Mouse (Mus musculus) liver, embryonic 13.5 days (tissue): ENCODE measurements around the gene Srl. TPM values are rescaled to one million over a fixed set of nuclear protein-coding genes. Genes with fewer than 3 reads are reported as not detected.

Source experiments
- ATAC-seq: fragments of 200-750 bp; cut with Nextera tagmentation; 2 replicates; pipeline ENCODE4 v1.8.0; 2017; ENCODE audit warnings: low read depth, mild to moderate bottlenecking, moderate number of reproducible peaks, moderate library complexity
- DNase-seq: peaks from one replicate; pipeline ENCODE4 v3.0.0; 2022
- H3K27ac ChIP-seq: fragments of 300-500 bp; sonication (generic); 2 replicates; pipeline ENCODE4 v1.5.1; 2015; ENCODE audit warnings: moderate library complexity, mild to moderate bottlenecking, inconsistent platforms
- H3K27me3 ChIP-seq: fragments of 300-500 bp; sonication (generic); 2 replicates; pipeline ENCODE4 v1.6.1; 2015; ENCODE audit warnings: mild to moderate bottlenecking, inconsistent platforms
- H3K36me3 ChIP-seq: fragments of 300-500 bp; sonication (generic); 2 replicates; pipeline ENCODE4 v1.6.1; 2015; ENCODE audit warnings: mild to moderate bottlenecking, inconsistent platforms
- H3K4me1 ChIP-seq: fragments of 300-500 bp; sonication (generic); replicated peaks from 2 replicates; pipeline ENCODE4 v1.6.1; 2015; ENCODE audit warnings: inconsistent platforms
- H3K4me2 ChIP-seq: fragments of 300-500 bp; sonication (generic); 2 replicates; pipeline ENCODE4 v1.6.1; 2015; ENCODE audit warnings: inconsistent platforms, mild to moderate bottlenecking, moderate library complexity
- H3K4me3 ChIP-seq: fragments of 300-500 bp; sonication (generic); replicated peaks from 2 replicates; pipeline ENCODE4 v1.5.1; 2015; ENCODE audit warnings: mild to moderate bottlenecking, inconsistent platforms
- H3K9ac ChIP-seq: fragments of 300-500 bp; sonication (generic); 2 replicates; pipeline ENCODE4 v1.6.1; 2015; ENCODE audit warnings: mild to moderate bottlenecking, inconsistent platforms
- H3K9me3 ChIP-seq: fragments of 300-500 bp; sonication (generic); replicated peaks from 2 replicates; pipeline ENCODE4 v1.6.1; 2016; ENCODE audit warnings: inconsistent platforms
- WGBS: fragments of 180-500 bp; shearing (Covaris S2); methylation state at CpG from one replicate; pipeline ENCODE4 v1.1.7; 2015; ENCODE audit not compliant: insufficient replicate concordance; 5-methylcytosine and 5-hydroxymethylcytosine counted together
- polyA plus RNA-seq: library from polyadenylated mRNA; unstranded; fragments of >200 nt; fragmentation: Nextera tagmentation; extraction: Ambion mirVana; gene quantifications from 2 replicates; pipeline ENCODE4 v1.2.1, GENCODE M21; 2015

Gene Srl
- polyA plus RNA-seq, 1 experiment from 2014 or later: 3.2 TPM

DNA sequence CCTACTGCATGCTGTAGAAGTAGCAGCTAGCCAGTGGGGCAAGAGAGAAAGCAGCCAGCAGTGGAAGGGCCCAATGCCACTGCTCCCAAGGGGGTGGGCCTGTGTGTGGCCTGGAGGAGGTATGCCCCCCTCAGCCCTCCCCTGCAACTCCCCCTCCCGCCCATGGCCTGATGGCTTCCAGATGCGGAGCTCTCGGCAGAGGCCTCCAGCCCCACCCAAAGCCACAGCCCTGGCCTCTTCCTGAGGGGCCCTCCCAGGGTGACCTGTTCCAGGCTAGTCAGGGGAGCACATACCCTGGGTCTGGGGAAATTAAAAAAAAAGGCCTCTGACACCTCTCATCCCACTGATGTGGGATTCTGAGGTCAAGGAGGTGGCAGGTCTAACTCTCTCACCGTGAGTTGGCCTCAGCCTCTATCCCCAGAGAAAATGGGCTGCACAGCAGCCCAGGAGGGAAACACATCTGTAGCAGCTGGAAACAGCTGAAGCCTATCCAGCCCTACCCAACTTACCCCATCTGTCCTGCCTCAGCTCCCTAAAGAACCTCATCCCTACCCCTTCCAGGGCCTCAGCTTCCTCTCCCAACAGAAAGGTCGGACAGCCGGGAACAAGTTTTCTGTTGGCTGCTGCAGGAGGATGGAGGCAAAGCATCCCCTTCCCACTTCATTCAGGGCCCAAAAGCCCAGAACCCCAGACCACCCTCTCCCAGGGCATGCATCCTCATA lies 11.4 kb upstream of the Srl start:
- peak overlapping the region; percentile 45 for H3K4me3 ChIP-seq

DNA sequence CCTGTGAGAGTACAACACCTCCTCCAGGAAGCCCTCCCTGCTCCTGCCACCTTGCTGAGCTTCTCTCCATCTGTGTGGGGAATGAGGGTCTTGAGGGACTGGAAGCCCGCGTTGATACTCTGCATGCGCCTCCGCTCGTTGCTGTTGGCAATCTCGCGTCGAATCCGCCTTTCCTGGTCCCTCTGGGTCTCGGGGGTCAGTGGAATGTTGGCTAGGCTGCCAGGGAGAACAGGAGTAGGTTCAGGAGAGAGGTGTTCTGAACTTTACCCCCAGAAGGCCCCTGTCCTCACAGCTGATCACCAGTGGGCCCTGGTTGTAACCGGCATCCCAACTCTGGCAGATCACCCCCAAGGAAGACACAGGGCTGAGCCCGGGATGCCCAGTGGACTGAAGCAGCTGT lies 10.3 kb upstream of the Srl start:
- 89% methylated on average over 12 of the region's 12 CpGs for WGBS
- Histone ChIP-seq H3K4me2 (peak overlapping the region; percentile 79), H3K9me3 (no peaks in the 10 kb centered on the region), H3K4me3 (peak overlapping the region; percentile 45; the same call in 1 of the 2 replicates), H3K27ac (peak overlapping the region; percentile 92), H3K36me3 (peaks cover 51% of the 10 kb centered on the region), H3K27me3 (no peaks in the 10 kb centered on the region), H3K9ac (peak overlapping the region; percentile 73), H3K4me1 (peaks cover 64% of the 10 kb centered on the region)
- ATAC-seq (no peak), DNase-seq (no peak)

More for the DNA sequence above, 11.4 kb upstream of the Srl start:
- Histone ChIP-seq H3K9me3 (no peaks in the 10 kb centered on the region), H3K9ac (peak overlapping the region; percentile 73), H3K27me3 (no peaks in the 10 kb centered on the region), H3K36me3 (peaks cover 40% of the 10 kb centered on the region), H3K27ac (peak overlapping the region; percentile 92), H3K4me2 (peak overlapping the region; percentile 79), H3K4me1 (peaks cover 76% of the 10 kb centered on the region)
- 14% methylated on average over 6 of the region's 6 CpGs for WGBS
- peak; percentile 90 for ATAC-seq
- peak; percentile 73 for DNase-seq

DNA sequence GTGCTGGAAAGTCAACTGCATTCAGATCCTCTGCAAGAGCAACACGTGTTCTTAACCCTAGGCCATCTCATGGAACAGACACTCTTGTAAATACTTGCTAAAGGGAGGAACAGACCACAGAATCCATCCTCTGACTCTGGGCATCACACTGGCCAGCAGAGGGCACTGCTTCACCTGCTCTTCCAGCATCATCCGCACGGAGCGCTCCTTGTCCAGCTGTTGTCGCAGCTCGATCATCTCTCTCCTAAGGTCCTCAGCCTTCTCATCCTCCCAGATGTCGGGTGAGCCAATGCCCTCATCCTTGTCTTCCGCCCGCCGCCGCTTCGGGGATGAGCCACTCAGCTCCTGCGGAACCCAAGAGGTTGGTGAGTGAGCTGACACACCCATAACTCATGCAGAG lies 9.4 kb upstream of the Srl start:
- no peaks in the 10 kb centered on the region for H3K27me3 ChIP-seq
- no peak overlapping the region for H3K4me3 ChIP-seq
- peaks cover 56% of the 10 kb centered on the region for H3K4me1 ChIP-seq
- no peaks in the 10 kb centered on the region for H3K9me3 ChIP-seq
- no peak overlapping the region for H3K9ac ChIP-seq
- H3K27ac ChIP-seq: peak overlapping the region; percentile 92
- ATAC-seq (no peak), DNase-seq (peak; percentile 51)
- peak overlapping the region; percentile 3; the same call in 1 of the 2 replicates for H3K4me2 ChIP-seq
- WGBS: 50% methylated on average over 13 of the region's 13 CpGs
- H3K36me3 ChIP-seq: peaks cover 57% of the 10 kb centered on the region

DNA sequence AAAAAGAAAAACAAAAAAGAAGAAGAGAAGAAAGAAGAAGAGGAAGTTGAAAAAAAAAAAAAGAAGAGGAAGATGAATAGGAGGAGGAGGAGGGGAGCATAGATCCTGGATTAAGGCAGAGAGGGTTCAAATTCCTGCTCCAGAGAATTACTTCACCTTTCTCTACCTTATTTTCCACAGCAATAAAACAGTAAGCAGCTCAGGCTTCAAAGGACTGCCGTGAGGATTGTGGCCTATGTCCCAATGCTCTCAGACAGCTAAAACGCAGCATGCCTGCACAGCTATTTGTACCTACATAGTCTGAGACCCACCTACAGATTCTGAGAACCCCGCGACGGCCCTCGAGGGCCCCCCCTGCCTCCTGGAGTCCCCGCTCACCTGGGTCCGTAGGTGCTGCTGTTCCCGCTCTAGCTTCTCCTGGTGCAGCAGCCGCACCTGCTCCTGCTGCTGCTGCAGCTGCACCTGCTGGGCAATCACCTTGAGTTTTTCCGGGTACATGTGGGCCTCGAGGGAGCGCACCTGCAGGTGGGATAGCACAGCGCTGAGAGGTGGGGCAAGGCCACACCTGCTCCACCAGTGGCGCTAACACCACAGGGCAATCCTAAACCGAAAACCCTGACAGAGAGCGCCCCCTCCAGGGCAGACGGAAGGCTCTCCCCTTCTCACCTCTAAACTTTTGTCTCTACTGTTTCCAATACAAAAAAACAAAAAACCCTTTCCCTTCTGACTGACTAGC lies 7.5 kb upstream of the Srl start:
- Histone ChIP-seq H3K4me3 (no peak overlapping the region), H3K27ac (no peak overlapping the region), H3K9me3 (no peaks in the 10 kb centered on the region), H3K27me3 (no peaks in the 10 kb centered on the region), H3K9ac (no peak overlapping the region), H3K4me1 (peaks cover 50% of the 10 kb centered on the region), H3K4me2 (no peak overlapping the region), H3K36me3 (peaks cover 72% of the 10 kb centered on the region)
- DNase-seq (no peak), ATAC-seq (no peak)
- WGBS: 86% methylated on average over 18 of the region's 18 CpGs

DNA sequence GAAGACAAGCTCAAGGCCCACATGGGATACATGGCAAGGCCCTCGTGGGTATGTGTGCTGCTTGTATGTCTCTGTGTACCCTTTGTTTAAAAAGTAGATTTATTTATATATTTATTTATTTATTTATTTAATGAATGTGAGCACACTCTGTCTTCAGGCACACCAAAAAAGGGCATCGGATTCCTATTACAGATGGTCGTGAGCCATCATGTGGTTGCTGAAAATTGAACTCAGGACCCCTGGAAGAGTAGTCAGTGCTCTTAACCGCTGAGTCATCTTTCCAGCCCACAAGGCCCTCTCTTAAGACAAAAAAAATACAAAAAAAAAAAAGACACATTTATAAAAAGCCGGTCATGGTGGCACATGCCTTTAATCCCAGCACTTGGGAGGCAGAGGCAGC lies 6.0 kb upstream of the Srl start:
- peaks cover 72% of the 10 kb centered on the region for H3K36me3 ChIP-seq
- no peak overlapping the region for H3K4me3 ChIP-seq
- H3K27ac ChIP-seq: no peak overlapping the region
- WGBS: 77% methylated on average over 5 of the region's 5 CpGs
- H3K4me2 ChIP-seq: no peak overlapping the region
- no peaks in the 10 kb centered on the region for H3K9me3 ChIP-seq
- peaks cover 44% of the 10 kb centered on the region for H3K4me1 ChIP-seq
- H3K27me3 ChIP-seq: no peaks in the 10 kb centered on the region
- ATAC-seq: no peak
- H3K9ac ChIP-seq: no peak overlapping the region
- DNase-seq: no peak

DNA sequence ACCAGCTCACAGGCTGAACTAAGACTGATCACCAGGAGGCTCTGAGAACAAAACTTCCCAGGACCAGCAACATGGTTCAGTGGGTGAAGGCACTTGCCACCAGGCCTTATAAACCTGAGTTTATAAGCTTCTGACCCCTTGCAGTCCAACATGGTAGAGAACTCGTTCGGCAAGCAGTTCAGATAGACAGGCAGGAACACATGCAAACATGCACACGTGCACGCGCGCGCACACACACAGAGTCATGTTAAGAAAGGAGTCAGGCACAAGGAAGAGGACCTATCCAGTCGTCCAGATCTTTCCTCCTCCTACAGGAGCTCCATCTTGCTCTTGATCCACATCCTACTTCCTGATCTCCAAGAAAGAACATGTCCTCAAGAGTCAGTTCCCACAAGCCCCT lies 5.2 kb upstream of the Srl start:
- DNase-seq: no peak
- Histone ChIP-seq H3K36me3 (peaks cover 70% of the 10 kb centered on the region), H3K4me1 (peaks cover 42% of the 10 kb centered on the region), H3K4me2 (no peak overlapping the region), H3K27me3 (no peaks in the 10 kb centered on the region), H3K9ac (no peak overlapping the region), H3K9me3 (no peaks in the 10 kb centered on the region), H3K27ac (no peak overlapping the region), H3K4me3 (no peak overlapping the region)
- WGBS: 87% methylated on average over 8 of the region's 8 CpGs
- ATAC-seq: no peak

DNA sequence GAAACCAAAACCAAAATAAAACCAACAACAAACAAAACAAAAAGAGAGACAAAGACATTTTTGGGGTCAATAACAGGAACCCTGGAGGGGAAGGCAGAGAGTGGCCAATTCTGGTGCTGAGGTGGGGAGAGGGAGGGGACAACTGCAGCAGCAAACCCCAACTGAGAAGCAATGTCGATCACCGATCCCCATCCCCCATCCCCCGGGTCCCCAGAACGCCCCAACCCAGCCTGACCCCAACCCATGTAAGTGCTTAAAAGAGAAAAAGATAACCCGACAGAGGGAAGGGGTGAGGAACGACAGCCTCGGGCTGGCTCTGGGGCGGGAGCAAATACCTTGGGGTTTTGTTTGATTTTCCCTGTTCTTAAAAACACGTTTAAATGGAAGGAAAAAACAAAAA lies 3.2 kb upstream of the Srl start:
- H3K9me3 ChIP-seq: no peaks in the 10 kb centered on the region
- H3K36me3 ChIP-seq: peaks cover 56% of the 10 kb centered on the region
- H3K4me2 ChIP-seq: no peak overlapping the region
- no peak overlapping the region for H3K4me3 ChIP-seq
- peaks cover 40% of the 10 kb centered on the region for H3K4me1 ChIP-seq
- 72% methylated on average over 9 of the region's 9 CpGs for WGBS
- no peaks in the 10 kb centered on the region for H3K27me3 ChIP-seq
- H3K9ac ChIP-seq: no peak overlapping the region
- H3K27ac ChIP-seq: no peak overlapping the region
- no peak for DNase-seq
- ATAC-seq: no peak

DNA sequence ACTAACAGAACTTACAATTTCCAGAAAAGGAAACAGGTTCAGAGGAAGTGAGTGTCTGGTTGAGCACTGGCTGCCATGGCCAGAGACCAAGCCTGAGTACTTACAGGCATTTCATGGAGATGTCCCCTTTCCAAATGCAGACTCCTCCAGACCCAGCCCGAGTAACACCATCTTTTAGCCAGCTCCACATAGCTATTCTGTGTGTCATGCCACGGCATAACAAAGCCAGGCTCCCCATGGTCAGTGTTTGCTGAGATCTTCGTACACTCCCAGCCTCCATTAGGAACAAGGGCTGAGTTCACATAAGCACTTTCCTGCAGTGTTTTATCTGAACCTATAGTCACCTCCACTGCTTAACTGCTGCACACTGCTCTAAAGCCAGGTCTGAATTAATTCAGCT lies 1.6 kb upstream of the Srl start:
- Histone ChIP-seq H3K27me3 (no peaks in the 10 kb centered on the region), H3K27ac (peak overlapping the region; percentile 40), H3K4me1 (peaks cover 37% of the 10 kb centered on the region), H3K36me3 (peaks cover 40% of the 10 kb centered on the region), H3K9ac (no peak overlapping the region), H3K9me3 (no peaks in the 10 kb centered on the region), H3K4me2 (no peak overlapping the region), H3K4me3 (no peak overlapping the region)
- ATAC-seq: no peak
- 63% methylated on average over 3 of the region's 3 CpGs for whole genome bisulfite sequencing
- no peak for DNase-seq

DNA sequence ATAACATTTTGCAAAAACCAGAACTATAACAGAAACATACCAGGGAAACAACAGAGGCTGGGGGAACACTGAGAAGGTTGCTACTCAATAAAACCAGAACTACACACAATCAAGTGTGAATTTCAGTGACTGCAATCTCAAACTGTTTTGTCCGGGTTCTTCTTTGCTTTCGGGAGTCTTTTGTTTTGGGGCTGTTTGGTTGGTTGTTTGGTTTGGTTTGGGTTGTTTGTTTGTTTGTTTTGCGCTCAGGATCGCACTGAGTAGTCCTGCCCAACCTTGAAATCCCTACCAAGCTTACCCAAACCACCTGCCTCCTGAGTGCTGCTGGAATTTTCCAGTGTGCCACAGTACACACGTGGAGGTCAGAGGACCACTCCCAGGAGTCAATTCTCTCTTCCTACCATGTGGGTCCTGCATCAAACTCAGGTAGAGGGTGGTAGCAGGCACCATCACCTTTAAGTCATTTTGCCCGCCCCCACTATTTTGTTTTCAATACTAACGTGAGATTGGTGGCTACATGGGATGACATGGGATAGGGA lies 689 bp upstream of the Srl start:
- WGBS: 48% methylated on average over 7 of the region's 7 CpGs
- H3K27ac ChIP-seq: peak overlapping the region; percentile 64
- DNase-seq: no peak

DNA sequence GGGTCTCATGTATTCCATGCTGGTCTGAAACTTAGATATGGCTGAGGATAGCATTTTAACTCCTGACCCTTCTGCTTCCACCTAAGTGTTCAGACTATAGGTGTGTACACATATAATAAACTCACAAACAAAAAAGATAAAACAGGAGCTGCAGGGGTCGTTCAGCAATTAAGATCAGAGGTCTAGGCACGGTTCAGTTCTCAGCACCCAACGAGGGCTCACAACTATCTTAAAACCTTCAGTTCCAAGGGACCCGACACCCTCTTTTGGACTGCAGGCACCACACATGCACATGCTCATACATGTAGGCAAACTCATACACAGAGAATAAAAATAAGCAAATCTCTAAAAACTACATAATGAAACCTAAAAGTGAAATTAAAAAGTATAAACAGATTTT lies 583 bp downstream of the Srl start:
- no peak for DNase-seq
- Histone ChIP-seq H3K27ac (no peak overlapping the region), H3K4me3 (peak overlapping the region; percentile 58), H3K9ac (peak overlapping the region; percentile 67), H3K36me3 (peaks cover 18% of the 10 kb centered on the region), H3K4me1 (peaks cover 44% of the 10 kb centered on the region), H3K9me3 (no peaks in the 10 kb centered on the region), H3K4me2 (peak overlapping the region; percentile 75), H3K27me3 (no peaks in the 10 kb centered on the region)
- no peak for ATAC-seq
- WGBS: 47% methylated on average over 4 of the region's 4 CpGs

More for the DNA sequence above, 689 bp upstream of the Srl start:
- peak overlapping the region; percentile 58 for H3K4me3 ChIP-seq
- no peaks in the 10 kb centered on the region for H3K27me3 ChIP-seq
- no peaks in the 10 kb centered on the region for H3K9me3 ChIP-seq
- no peak for ATAC-seq
- H3K4me2 ChIP-seq: peak overlapping the region; percentile 75
- H3K36me3 ChIP-seq: peaks cover 30% of the 10 kb centered on the region
- H3K9ac ChIP-seq: peak overlapping the region; percentile 61
- peaks cover 44% of the 10 kb centered on the region for H3K4me1 ChIP-seq

DNA sequence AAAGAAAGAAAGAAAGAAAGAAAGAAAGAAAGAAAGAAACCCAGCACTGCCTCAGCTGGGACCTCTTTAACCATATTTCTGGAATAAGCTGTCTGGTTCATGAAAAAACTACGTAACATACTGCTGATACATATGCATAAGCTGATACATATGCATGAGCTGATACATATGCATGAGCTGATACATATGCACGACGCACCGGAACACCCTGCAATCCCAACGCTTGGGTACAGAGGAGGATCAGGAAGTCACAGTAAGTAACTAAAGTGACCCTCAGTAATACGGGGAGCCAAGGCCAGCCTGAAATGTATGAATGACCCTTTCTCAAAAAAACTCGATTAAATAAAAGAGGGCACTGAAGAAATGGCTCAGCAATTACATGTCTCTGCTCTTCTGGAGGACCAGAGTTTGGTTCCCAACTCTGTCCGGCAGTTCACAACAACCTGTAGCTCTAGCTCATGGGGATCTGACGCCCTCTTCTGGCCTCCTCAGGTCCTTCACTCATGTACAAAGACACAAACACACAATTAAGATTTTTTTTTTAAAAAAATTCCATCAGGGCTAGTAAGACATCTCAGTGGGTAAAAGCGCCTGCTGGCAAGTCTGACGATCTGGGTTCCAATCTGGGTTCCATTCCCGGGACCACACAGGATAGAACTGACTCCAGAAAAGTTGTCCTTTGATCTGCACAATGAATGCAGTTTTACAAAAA lies 1.4 kb downstream of the Srl start:
- no peaks in the 10 kb centered on the region for H3K27me3 ChIP-seq
- DNase-seq (no peak), ATAC-seq (no peak)
- 79% methylated on average over 12 of the region's 12 CpGs for WGBS
- peaks cover 38% of the 10 kb centered on the region for H3K4me1 ChIP-seq
- H3K4me3 ChIP-seq: no peak overlapping the region
- no peak overlapping the region for H3K9ac ChIP-seq
- H3K27ac ChIP-seq: no peak overlapping the region
- H3K36me3 ChIP-seq: peaks cover 10% of the 10 kb centered on the region
- no peaks in the 10 kb centered on the region for H3K9me3 ChIP-seq
- H3K4me2 ChIP-seq: no peak overlapping the region
